Mouse (Mus musculus): ENCODE results near the gene Casd1.

DNA sequence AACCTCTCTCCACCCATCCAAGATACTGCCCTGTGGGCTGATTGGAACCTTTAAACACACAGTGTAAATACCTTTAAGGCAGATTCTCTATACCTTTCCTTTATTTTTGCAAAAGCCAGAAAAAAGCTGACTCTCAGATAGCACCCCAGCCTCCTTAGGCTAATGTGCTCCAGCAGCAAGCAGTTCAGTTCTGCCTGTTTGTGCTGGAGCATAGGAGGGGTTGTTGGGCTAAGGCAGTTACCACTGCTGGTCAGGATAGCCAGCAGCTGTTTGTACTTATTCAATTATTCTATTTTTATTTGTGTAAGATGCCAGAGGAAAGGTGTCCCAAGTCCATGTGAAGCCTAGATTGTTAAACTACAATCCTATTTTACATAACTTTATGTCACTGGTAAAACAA, 39.0 kb upstream of the Casd1 start:
- TF ChIP-seq EP300 (optimal IDR thresholded peaks at IDR 0.05) = no peak
- no peak for TF ChIP-seq CTCF (IDR thresholded peaks at IDR 0.05; ENCODE audit: low read depth)
